Mouse (Mus musculus) duodenum, adult 2 months (tissue): ENCODE results near the gene Tmem131. TPM values are rescaled to one million over a fixed set of nuclear protein-coding genes. Genes with fewer than 3 reads are reported as not detected.

Experiments
- polyA plus RNA-seq: library from polyadenylated mRNA; depleted of rRNA; stranded (reverse); fragments of >200 nt; gene quantifications from 2 replicates; pipeline ENCODE4 v1.2.3, GENCODE M21; 2012; ENCODE audit warnings: low replicate concordance; rRNA removed

Gene Tmem131
- polyA plus RNA-seq: 16.3 and 21.1 TPM in 2 replicates

GRCm38 (mm10) chr1:36943653-36944052, at the start of gene Tmem131:
TSS of gene Tmem131 (minus strand) at chr1:36943666.

GRCm38 (mm10) chr1:36761568-36761967, 181.9 kb downstream of the Tmem131 start, which contains the start of gene Zap70:
TSS of gene Zap70 (plus strand) at chr1:36761798.

Other genes starting within 250 kb of the Tmem131 start
- not detected in 2 replicates for gene 4933424G06Rik, start 233.5 kb downstream of the Tmem131 start, polyA plus RNA-seq
- 74.6 and 95.8 TPM in 2 replicates for gene Actr1b, start 229.2 kb downstream of the Tmem131 start, polyA plus RNA-seq
- 3.3 and 11.2 TPM in 2 replicates for gene Zap70, start 181.9 kb downstream of the Tmem131 start, polyA plus RNA-seq
- not detected in 2 replicates for gene Vwa3b, start 82.9 kb upstream of the Tmem131 start, polyA plus RNA-seq